Mouse (Mus musculus) myocyte (in vitro differentiated cells): ENCODE data around the gene Fxyd5.

Experiments used
- MAX ChIP-seq: IDR thresholded peaks from one replicate; pipeline ENCODE4 v1.6.1; 2011; ENCODE audit warnings: low read depth, mild to moderate bottlenecking, control low read depth
- MYOD1 ChIP-seq, 3 experiments: IDR thresholded peaks; one replicate each; pipeline ENCODE4 v1.6.1; 2011; ENCODE audit warnings: control low read depth in 2 of 3, low read depth in 2 of 3, mild to moderate bottlenecking in 2 of 3, moderate library complexity in 1 of 3; ENCODE audit not compliant: insufficient read length in 2 of 3, control insufficient read depth in 1 of 3
- POLR2A ChIP-seq: IDR thresholded peaks from one replicate; pipeline ENCODE4 v1.6.1; 2011; ENCODE audit warnings: low read depth, mild to moderate bottlenecking, control low read depth, moderate library complexity; ENCODE audit not compliant: insufficient read length
- SRF ChIP-seq: IDR thresholded peaks from one replicate; pipeline ENCODE4 v1.6.1; 2011; ENCODE audit warnings: low read depth; ENCODE audit not compliant: control insufficient read depth, insufficient read length

GRCm38 (mm10) chr7:31060621-31061010, 18.3 kb upstream of the Fxyd5 start:
- TF ChIP-seq POLR2A (no peak), MYOD1 (IDR thresholded peaks at IDR 0.05; ENCODE audit: control insufficient read depth in 1 of 3, insufficient read length in 2 of 3, low read depth in 2 of 3) (no peak), MAX (no peak), SRF (no peak)
